Mouse (Mus musculus): ENCODE results near the gene Iqck.

Iqck gene

GRCm38 (mm10) chr7:118851571-118851970 lies 4.0 kb upstream of the Iqck start:
- DNase-seq = no peak

GRCm38 (mm10) chr7:118852611-118853010 lies 2.9 kb upstream of the Iqck start:
- DNase-seq = no peak

GRCm38 (mm10) chr7:118854606-118855005 lies 946 bp upstream of the Iqck start:
- no peak for DNase-seq

GRCm38 (mm10) chr7:118855877-118856304 lies 339 bp downstream of the Iqck start, which contains the start of gene Knop1:
Gene Knop1 (minus strand): TSS chr7:118856254.
- DNase-seq = no peak

- no peak for DNase-seq
These were observed 3.1 kb downstream of the Iqck start for GRCm38 (mm10) chr7:118858640-118859039.

- DNase-seq = no peak
These were observed 9.8 kb downstream of the Iqck start for GRCm38 (mm10) chr7:118865362-118865761.

GRCm38 (mm10) chr7:118879466-118880029 lies 24.0 kb downstream of the Iqck start:
- DNase-seq = no peak

GRCm38 (mm10) chr7:118883957-118884356 lies 28.4 kb downstream of the Iqck start:
- no peak for DNase-seq

GRCm38 (mm10) chr7:118884969-118885368 lies 29.4 kb downstream of the Iqck start:
- no peak for DNase-seq

- DNase-seq = no peak
These were observed 31.9 kb downstream of the Iqck start for GRCm38 (mm10) chr7:118887303-118888055.

GRCm38 (mm10) chr7:118889046-118889680 lies 33.6 kb downstream of the Iqck start:
- peak; percentile 28 to 53 for DNase-seq

GRCm38 (mm10) chr7:118895469-118896450 lies 40.2 kb downstream of the Iqck start:
- DNase-seq = no peak

GRCm38 (mm10) chr7:118898063-118898462 lies 42.5 kb downstream of the Iqck start:
- DNase-seq = no peak

- DNase-seq = no peak
These were observed 44.5 kb downstream of the Iqck start for GRCm38 (mm10) chr7:118900090-118900489.

GRCm38 (mm10) chr7:118902944-118903343 lies 47.4 kb downstream of the Iqck start:
- peak in 1 of 2 experiments; percentile 28 for DNase-seq

- no peak for DNase-seq
These were observed 48.3 kb downstream of the Iqck start for GRCm38 (mm10) chr7:118903879-118904278.

- DNase-seq = no peak
These were observed 49.0 kb downstream of the Iqck start for GRCm38 (mm10) chr7:118904530-118904929.

- no peak for DNase-seq
These were observed 53.5 kb downstream of the Iqck start for GRCm38 (mm10) chr7:118908961-118909515.

GRCm38 (mm10) chr7:118910464-118910863 lies 54.9 kb downstream of the Iqck start:
- no peak for DNase-seq

GRCm38 (mm10) chr7:118911170-118911569 lies 55.6 kb downstream of the Iqck start:
- no peak for DNase-seq

GRCm38 (mm10) chr7:118911571-118911970 lies 56.0 kb downstream of the Iqck start:
- no peak for DNase-seq

- DNase-seq = peak; percentile 43 to 50
These were observed 56.5 kb downstream of the Iqck start for GRCm38 (mm10) chr7:118912049-118912490.

Measured in cerebellum, postnatal 25 days (tissue).